Mouse (Mus musculus): Measurements from ENCODE around the gene Gse1. TPM values are rescaled to one million over a fixed set of nuclear protein-coding genes. Genes with fewer than 3 reads are reported as not detected.

The Gse1 gene
- total RNA-seq, 1 experiment = 21.4 TPM

GRCm38 (mm10) chr8:120352096-120352495 is 123.8 kb downstream of the Gse1 start:
- H3K27ac ChIP-seq (ENCODE audit: insufficient read depth, low read depth, low read length, poor library complexity, severe bottlenecking) = no peak overlapping the region

DNA sequence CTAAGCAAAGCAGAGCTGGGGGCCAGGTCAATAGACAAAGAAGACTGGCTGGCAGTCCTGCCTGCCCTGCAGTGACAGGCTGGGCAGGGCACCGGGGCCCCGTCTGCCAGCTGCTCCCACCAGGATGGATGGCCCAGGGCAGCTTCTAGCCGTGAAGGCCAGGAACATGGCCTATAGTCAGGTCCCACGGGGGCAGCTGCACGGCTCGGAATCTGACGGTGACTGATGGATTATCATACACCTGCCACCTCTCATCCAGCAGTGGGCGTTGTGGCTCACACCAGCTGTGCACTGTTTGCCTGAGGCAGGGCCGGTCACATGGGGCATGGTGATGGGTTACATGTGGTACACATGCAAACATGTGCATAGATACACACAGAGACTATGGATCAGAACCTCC is 127.8 kb downstream of the Gse1 start:
- H3K4me1 ChIP-seq (ENCODE audit: control insufficient read depth in 2 of 2, insufficient read depth in 2 of 2, low read length in 2 of 2, poor library complexity in 1 of 2) = peaks cover 4 to 48% of the 10 kb centered on the region in 2 experiments; a peak in 3 of 4 replicates
- no peak for TF ChIP-seq ZC3H11A (IDR thresholded peaks at IDR 0.05; ENCODE audit: borderline replicate concordance, low read depth, low read length)
- no peak for TF ChIP-seq HCFC1 (IDR thresholded peaks at IDR 0.05; ENCODE audit: borderline replicate concordance, insufficient read depth, low read length)
- TF ChIP-seq ZNF384 (IDR thresholded peaks at IDR 0.05; ENCODE audit: low read depth, low read length) = no peak
- TF ChIP-seq CHD2 (IDR thresholded peaks at IDR 0.05; ENCODE audit: low read depth, low read length) = no peak
- no peak for TF ChIP-seq MAFK (IDR thresholded peaks at IDR 0.05; ENCODE audit: insufficient read depth, low read depth, low read length)
- no peak for DNase-seq (ENCODE audit: low read depth, low spot score)
- H3K27ac ChIP-seq (ENCODE audit: insufficient read depth, low read depth, low read length, poor library complexity, severe bottlenecking) = no peak overlapping the region
- no peak overlapping the region for H3K4me3 ChIP-seq (ENCODE audit: insufficient read depth in 1 of 2, low read depth in 1 of 2, low read length in 2 of 2, poor library complexity in 1 of 2, severe bottlenecking in 1 of 2)
- no peaks in the 10 kb centered on the region for H3K36me3 ChIP-seq (ENCODE audit: control insufficient read depth, insufficient read depth, low read length, poor library complexity, severe bottlenecking)
- H3K9me3 ChIP-seq (ENCODE audit: control insufficient read depth, insufficient read depth, low read depth, low read length) = no peaks in the 10 kb centered on the region
- H3K9ac ChIP-seq (ENCODE audit: insufficient read depth, low read depth, low read length, poor library complexity, severe bottlenecking) = no peak overlapping the region
- in situ Hi-C loops (cut with MboI; ENCODE audit: low sequenced_read_pairs in 2 of 2, unreplicated experiment in 2 of 2) = no loop called here

More at GRCm38 (mm10) chr8:120352096-120352495, 123.8 kb downstream of the Gse1 start:
- H3K4me1 ChIP-seq (ENCODE audit: control insufficient read depth in 2 of 2, insufficient read depth in 2 of 2, low read length in 2 of 2, poor library complexity in 1 of 2) = peaks cover 1 to 50% of the 10 kb centered on the region in 2 experiments; a peak in 3 of 4 replicates
- H3K4me3 ChIP-seq (ENCODE audit: insufficient read depth in 1 of 2, low read depth in 1 of 2, low read length in 2 of 2, poor library complexity in 1 of 2, severe bottlenecking in 1 of 2) = no peak overlapping the region
- no peak for TF ChIP-seq ZNF384 (IDR thresholded peaks at IDR 0.05; ENCODE audit: low read depth, low read length)
- TF ChIP-seq MAFK (IDR thresholded peaks at IDR 0.05; ENCODE audit: insufficient read depth, low read depth, low read length) = no peak
- TF ChIP-seq HCFC1 (IDR thresholded peaks at IDR 0.05; ENCODE audit: borderline replicate concordance, insufficient read depth, low read length) = no peak
- no peak for TF ChIP-seq ZC3H11A (IDR thresholded peaks at IDR 0.05; ENCODE audit: borderline replicate concordance, low read depth, low read length)
- TF ChIP-seq CHD2 (IDR thresholded peaks at IDR 0.05; ENCODE audit: low read depth, low read length) = no peak
- DNase-seq (ENCODE audit: low read depth, low spot score) = no peak
- H3K36me3 ChIP-seq (ENCODE audit: control insufficient read depth, insufficient read depth, low read length, poor library complexity, severe bottlenecking) = no peaks in the 10 kb centered on the region
- no peaks in the 10 kb centered on the region for H3K9me3 ChIP-seq (ENCODE audit: control insufficient read depth, insufficient read depth, low read depth, low read length)
- in situ Hi-C loops (cut with MboI; ENCODE audit: low sequenced_read_pairs in 2 of 2, unreplicated experiment in 2 of 2) = no loop called here
- H3K9ac ChIP-seq (ENCODE audit: insufficient read depth, low read depth, low read length, poor library complexity, severe bottlenecking) = no peak overlapping the region

DNA sequence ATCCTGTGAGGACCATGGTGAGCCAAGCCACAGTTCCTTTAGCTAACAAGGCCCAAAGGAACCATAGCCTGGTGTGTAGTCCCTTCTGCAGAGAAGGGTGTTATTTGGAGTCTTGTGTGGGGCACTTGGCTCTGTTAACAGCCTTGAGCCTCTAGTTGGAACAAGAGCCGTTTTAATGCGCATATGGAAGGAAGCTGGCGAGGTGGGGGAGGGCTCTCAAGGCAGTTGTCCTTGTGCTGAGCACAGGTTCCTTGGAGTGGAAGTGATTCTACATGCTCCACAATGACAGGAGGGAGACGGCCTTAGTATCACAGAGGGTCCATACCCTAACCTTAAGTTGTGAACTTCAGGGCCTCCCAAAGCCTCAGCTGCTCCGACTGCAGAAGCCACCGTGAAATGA is 129.2 kb downstream of the Gse1 start:
- Histone ChIP-seq H3K4me1 (ENCODE audit: control insufficient read depth in 2 of 2, insufficient read depth in 2 of 2, low read length in 2 of 2, poor library complexity in 1 of 2) (peaks cover 4 to 53% of the 10 kb centered on the region in 2 experiments; a peak in 3 of 4 replicates), H3K4me3 (ENCODE audit: insufficient read depth in 1 of 2, low read depth in 1 of 2, low read length in 2 of 2, poor library complexity in 1 of 2, severe bottlenecking in 1 of 2) (no peak overlapping the region)
- in situ Hi-C loops (cut with MboI; ENCODE audit: low sequenced_read_pairs in 2 of 2, unreplicated experiment in 2 of 2) = no loop called here

DNA sequence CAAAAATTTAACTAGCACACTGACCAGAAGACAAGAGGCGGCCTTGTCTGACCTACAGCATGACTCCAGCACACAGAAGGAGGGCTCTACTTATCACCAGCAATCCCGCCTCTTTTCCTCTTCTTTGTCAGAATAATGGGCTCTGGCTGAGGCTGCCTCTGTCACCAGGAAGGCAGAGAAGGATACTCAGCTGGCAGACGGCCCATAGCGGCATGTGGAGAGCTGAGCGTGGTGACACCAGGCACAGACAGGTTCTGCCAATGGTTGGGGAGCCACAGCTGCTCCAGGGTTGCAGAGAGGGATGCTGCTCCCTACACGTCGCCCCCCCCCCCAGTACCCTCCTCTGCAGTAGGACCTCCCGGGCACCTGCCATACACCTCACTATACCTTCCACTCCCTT is 133.0 kb downstream of the Gse1 start:
- Histone ChIP-seq H3K4me1 (ENCODE audit: control insufficient read depth in 2 of 2, insufficient read depth in 2 of 2, low read length in 2 of 2, poor library complexity in 1 of 2) (peaks cover 10 to 62% of the 10 kb centered on the region in 2 experiments; a peak in 3 of 4 replicates), H3K4me3 (ENCODE audit: insufficient read depth in 1 of 2, low read depth in 1 of 2, low read length in 2 of 2, poor library complexity in 1 of 2, severe bottlenecking in 1 of 2) (no peak overlapping the region), H3K9me3 (ENCODE audit: control insufficient read depth, insufficient read depth, low read depth, low read length) (no peaks in the 10 kb centered on the region), H3K36me3 (ENCODE audit: control insufficient read depth, insufficient read depth, low read length, poor library complexity, severe bottlenecking) (no peaks in the 10 kb centered on the region), H3K9ac (ENCODE audit: insufficient read depth, low read depth, low read length, poor library complexity, severe bottlenecking) (no peak overlapping the region), H3K27ac (ENCODE audit: insufficient read depth, low read depth, low read length, poor library complexity, severe bottlenecking) (no peak overlapping the region)
- in situ Hi-C loops (cut with MboI; ENCODE audit: low sequenced_read_pairs in 2 of 2, unreplicated experiment in 2 of 2) = no loop called here
- TF ChIP-seq ZNF384 (IDR thresholded peaks at IDR 0.05; ENCODE audit: low read depth, low read length) (no peak), HCFC1 (IDR thresholded peaks at IDR 0.05; ENCODE audit: borderline replicate concordance, insufficient read depth, low read length) (no peak), CHD2 (IDR thresholded peaks at IDR 0.05; ENCODE audit: low read depth, low read length) (no peak), ZC3H11A (IDR thresholded peaks at IDR 0.05; ENCODE audit: borderline replicate concordance, low read depth, low read length) (no peak), MAFK (IDR thresholded peaks at IDR 0.05; ENCODE audit: insufficient read depth, low read depth, low read length) (no peak)
- no peak for DNase-seq (ENCODE audit: low read depth, low spot score)

More for the DNA sequence above, 129.2 kb downstream of the Gse1 start:
- Histone ChIP-seq H3K9ac (ENCODE audit: insufficient read depth, low read depth, low read length, poor library complexity, severe bottlenecking) (no peak overlapping the region), H3K36me3 (ENCODE audit: control insufficient read depth, insufficient read depth, low read length, poor library complexity, severe bottlenecking) (no peaks in the 10 kb centered on the region), H3K27ac (ENCODE audit: insufficient read depth, low read depth, low read length, poor library complexity, severe bottlenecking) (no peak overlapping the region), H3K9me3 (ENCODE audit: control insufficient read depth, insufficient read depth, low read depth, low read length) (no peaks in the 10 kb centered on the region)
- no peak for TF ChIP-seq MAFK (IDR thresholded peaks at IDR 0.05; ENCODE audit: insufficient read depth, low read depth, low read length)
- TF ChIP-seq ZC3H11A (IDR thresholded peaks at IDR 0.05; ENCODE audit: borderline replicate concordance, low read depth, low read length) = no peak
- TF ChIP-seq HCFC1 (IDR thresholded peaks at IDR 0.05; ENCODE audit: borderline replicate concordance, insufficient read depth, low read length) = no peak
- no peak for TF ChIP-seq CHD2 (IDR thresholded peaks at IDR 0.05; ENCODE audit: low read depth, low read length)
- no peak for TF ChIP-seq ZNF384 (IDR thresholded peaks at IDR 0.05; ENCODE audit: low read depth, low read length)
- no peak for DNase-seq (ENCODE audit: low read depth, low spot score)
